Mouse (Mus musculus): Measurements from ENCODE around the gene Myl10.
"Not testable (repeated sequence)": the region's sequence is repeated elsewhere in the genome, so short reads cannot be mapped to it uniquely, and the experiment has no call there.

Gene Myl10

DNA sequence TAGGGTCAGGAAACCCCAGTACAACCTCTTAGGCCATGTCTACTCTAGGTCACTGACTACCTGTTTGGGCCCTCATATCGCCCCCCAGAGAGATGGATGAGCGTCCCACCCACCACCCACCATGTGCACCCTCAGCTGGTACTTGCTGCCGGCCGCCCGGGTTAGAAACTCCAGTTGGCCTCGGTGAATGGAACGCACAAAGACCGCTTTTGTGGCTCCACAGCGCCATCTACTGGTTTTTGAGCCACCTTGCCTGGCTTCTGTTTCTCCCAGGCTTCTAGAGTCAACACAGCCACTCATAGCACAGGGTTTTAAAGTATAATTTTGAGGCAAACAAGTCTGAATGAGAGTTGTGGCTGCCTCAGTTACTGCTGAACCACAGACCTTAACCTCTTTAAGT is 13.9 kb downstream of the Myl10 start:
- DNase-seq, result peak; percentile 16

DNA sequence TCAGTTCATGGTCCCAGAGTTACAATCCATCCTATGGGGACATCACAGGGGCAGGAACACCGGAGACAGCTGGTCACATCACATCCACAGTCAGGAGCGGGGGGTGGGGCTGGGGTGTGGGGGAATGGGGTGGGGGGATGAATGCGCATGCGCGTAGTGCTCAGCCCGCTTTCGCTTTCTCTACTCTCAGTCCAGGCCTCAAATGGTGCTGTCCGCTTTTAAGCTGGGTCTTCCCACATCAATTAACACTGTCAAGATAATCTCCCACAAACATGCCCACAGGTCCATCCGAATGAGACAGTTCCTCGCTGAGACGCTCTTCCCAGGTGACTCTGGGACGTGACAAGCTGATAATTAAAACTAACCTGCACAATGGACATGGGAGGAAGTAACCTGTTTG is 15.2 kb downstream of the Myl10 start:
- no peak for DNase-seq

DNA sequence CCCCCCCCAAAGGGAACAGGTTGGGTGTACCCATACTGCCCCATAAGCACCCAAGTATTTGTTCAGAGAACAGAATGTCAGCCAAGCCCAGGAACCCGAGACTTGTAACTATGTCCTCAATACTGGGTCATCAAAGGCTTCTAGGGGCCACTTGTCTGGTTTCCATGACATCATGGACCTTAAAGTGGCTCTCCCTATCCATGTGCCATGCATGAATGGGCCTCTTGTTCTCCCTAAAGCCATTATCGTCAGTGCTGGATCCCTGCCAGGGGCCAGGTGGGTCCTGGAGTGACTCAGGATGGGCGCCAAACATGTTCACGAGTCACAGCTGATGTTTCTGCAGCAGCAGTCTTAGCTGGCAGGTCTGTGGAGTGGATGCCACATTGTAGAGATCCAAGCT is 17.8 kb downstream of the Myl10 start:
- no peak for DNase-seq

DNA sequence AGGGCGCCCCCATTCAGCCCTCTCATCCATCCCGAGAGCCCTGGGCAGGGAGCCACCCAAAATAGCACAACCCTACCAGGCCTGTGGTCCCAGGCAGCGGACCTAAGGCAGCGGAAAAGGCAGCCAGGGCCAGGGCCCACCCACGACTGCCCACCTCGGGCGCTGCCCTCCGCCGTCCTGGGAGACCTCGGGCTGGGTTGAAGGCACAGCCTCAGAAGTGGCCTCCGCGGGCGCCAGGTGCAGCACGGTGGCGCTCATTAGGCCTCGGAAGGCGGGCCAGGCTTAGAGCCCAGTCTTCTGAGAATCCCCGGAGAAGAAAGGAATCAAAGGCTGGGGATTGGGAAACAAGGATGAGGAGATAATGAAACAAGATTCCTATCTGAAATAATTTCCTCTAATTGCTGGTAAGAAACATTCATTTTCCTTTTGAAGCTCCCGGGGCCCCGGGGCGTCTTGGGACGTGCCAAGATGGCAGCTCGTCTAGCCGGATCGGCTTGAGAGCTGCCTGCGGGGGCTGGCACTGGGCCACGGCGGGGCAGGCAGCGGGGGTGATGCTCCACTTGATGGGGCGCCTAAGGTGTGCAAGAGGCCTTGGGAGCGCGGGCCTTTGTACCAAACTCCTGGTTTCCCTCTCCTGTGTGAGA is 21.4 kb downstream of the Myl10 start:
- DNase-seq, result peak; percentile 56

DNA sequence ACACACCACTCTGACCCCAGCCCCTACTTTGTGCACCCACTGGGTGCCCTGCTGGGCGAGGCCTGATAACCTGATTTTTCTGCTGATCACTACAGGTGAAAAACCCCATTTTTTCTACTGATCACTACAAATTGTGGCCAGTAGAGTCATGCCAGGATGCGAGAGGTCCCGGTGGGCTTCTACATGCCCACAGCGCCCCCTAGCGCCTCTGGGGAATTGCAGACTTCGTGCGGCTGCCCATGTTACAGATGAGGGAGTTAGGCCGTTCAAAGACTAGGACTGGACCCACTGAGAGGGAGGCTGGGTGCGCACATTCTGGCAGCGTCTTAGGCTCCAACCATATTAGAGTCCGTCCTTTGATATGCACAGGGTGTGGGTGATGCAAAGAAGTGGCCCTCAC is 21.9 kb downstream of the Myl10 start:
- DNase-seq, result no peak

DNA sequence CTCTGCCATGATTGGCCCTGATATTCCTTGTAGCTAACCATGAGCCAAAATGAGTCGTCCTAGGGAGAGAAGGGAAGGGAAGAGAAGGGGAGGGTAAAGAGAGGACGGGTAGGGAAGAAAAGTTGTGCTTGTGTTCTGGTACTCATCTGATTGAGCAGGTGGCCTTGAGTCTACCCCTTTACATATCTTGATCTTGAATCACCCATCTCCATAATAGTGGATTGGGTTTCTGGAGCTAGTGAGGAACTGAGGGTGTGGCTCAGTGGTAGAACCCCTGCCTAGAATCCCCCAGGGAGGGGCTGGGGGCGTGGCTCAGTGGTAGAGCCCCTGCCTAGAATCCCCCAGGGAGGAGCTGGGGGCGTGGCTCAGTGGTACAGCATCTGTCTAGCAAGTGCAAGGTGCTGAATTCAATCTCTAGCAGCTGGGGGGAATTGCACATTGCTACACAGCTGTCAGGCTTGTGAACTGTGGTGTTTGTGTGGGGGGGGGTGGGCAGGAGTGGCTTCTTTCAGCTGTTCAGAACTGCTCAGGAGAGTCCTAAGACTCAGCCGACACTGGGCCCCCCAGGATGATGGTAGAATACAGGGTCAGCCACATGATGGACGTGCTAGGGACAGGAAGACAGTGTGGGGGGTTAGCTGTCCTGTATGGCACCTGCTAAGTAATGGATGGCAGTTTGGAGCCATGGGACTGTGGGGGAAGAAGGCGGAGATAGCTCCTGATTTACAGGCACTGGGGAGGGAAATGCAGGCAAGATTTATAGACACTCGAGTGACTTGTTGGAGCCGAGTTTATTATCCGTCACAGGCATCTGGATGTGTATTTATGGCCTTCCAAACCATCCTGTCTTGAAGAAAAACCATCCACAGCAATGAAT is 24.0 kb downstream of the Myl10 start:
- no peak for DNase-seq

DNA sequence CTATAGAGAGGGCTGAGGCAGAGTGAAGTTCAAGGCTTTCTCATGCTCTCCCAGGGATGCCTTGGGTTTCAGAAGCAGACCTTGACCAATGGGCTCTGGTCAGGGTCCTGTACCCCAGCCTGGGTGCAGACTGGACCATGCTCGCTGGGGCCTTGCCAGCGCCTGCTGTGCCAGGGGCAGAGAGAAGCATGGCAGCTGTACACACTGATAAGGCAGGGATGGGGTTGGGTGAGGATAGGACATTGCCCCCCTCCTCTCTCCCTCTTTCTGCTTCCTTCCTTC is 24.6 kb downstream of the Myl10 start:
- DNase-seq, result no peak

DNA sequence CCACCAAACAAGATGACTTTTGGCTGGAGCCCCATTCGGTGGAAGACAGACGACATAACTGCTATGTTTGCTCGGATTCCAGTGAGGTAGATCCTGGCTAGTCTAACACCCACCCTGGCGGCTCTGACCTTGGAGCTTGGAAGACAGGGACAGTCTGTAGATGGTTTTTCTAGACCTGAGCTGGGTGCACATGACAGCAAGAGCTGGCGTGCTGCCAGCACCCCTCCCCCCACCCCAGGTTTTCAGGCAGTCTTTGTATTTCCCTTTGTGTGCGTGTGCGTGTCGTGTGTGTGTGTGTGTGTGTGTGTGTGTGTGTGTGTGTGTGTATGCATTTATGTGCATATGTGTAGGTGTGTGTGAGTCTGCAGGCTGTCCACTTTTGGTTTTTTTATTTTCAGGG is 25.7 kb downstream of the Myl10 start:
- no peak for DNase-seq

DNA sequence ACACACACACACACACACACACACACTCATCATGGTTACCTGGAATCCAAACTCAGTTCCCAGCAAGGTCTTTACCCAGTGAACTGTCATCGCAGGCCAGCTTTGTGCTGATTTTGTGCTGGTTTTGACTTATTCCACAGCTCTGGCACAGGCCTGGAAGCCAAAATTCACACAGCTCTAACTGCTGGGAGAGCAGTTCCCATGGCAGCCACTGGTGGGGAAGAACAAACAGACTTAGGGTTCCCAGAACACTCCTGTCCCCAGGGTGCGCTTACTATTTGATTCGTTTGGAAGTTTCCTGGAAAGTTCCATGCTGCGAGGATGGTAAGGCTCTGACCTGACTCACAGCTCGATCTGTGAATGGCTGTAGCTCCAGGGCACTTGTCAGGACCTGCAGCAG is 28.6 kb downstream of the Myl10 start:
- DNase-seq, result no peak

DNA sequence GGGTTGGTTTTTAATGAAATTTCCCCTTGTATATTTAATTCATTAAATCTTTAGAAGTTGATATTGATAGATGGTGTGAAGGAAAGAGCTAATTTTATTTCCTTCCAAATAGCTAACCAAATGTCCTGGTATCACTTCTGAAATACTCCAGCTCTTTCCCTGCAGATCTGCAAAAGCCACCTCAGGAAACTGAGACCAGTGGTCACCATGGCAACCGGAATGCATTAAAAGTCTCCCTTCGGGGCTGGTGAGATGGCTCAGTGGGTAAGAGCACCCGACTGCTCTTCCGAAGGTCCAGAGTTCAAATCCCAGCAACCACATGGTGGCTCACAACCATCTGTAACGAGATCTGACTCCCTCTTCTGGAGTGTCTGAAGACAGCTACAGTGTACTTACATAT is 33.3 kb downstream of the Myl10 start:
- not testable (repeated sequence) for DNase-seq

DNA sequence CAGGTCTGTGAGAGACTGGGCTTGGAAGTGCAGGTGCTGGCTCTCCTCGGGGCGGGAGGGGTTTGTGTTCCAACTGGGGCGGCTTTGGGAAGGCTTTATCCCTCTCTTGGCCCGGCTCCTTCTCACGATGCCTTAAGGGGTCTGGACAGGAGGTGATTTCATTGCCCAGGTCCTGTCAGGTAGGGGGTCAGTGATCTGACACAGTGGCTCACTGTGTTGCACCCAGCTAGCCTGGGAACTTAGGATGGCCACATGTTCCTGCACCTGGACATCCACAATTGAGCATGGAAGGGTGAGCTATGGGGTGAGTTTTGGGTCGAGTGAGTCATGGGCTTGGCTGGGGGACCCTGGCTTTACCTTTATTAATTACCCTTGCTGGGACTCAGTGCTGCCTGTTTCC is 46.0 kb downstream of the Myl10 start:
- DNase-seq, result no peak

DNA sequence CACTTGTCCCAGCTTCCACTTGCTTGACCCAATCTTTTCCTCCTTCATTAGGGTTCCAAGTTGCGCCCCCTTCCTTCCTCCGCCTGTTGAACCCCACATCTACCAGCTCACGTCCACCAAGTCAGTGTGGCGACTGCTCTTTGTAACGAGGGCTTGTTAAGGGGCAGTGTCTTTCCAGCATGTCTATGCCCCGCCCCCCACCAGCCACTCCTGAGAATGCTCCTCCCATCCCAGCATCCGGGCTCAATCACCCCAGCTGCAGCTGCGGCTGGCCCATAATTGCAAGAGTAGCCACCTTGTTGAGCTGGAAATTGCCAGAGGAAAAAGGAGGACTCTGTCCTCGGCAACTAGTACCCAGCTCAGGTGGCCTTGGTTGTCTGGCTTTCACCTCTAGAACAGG is 53.6 kb downstream of the Myl10 start:
- DNase-seq, result no peak
